ENCODE assay signal across 27 mouse cellular contexts in the genomic region with DNA sequence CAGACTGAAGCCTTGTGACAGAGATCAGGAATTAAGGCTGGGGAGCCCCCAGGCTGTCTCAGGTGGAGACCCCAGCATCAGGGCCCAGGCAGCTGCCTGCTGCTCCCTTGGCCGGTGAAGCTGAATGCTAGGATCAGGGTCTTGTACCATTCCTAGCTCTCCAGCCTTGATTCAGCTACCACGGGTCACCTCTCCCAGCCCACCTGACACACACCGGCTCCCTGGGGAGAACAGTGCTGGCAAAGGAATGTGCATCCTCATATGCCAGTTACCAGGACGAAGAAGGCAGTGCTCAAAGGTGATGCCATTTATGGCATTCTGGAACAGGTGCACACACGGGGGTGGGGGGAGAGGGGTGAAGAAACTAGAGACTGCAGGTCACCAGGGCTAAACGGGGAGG. TPM values are rescaled to one million over a fixed set of nuclear protein-coding genes. Genes with fewer than 3 reads are reported as not detected.
"Had no signal": no experiment of that assay in that cellular context is flagged by ENCODE, and none has a peak within 500 bp of the region (broad histone marks: within the 10 kb centered on the region; RNA-seq: fewer than 3 reads in every experiment).

No protein-coding gene starts in this region.

- H3K27me3 ChIP-seq: liver, embryonic 15.5 days; lung, embryonic 15.5 days had no signal

- H3K36me3 ChIP-seq: limb, embryonic 10.5 days; limb, embryonic 13.5 days; liver, embryonic 12.5 days; liver, embryonic 15.5 days; lung, embryonic 15.5 days; midbrain, embryonic 10.5 days; midbrain, embryonic 13.5 days had no signal

- H3K9me3 ChIP-seq: limb, embryonic 10.5 days; limb, embryonic 13.5 days; liver, embryonic 12.5 days; liver, embryonic 15.5 days; lung, embryonic 15.5 days; megakaryocyte, embryonic 14.5 days; midbrain, embryonic 10.5 days; midbrain, embryonic 13.5 days had no signal

- ATAC-seq: liver, embryonic 12.5 days; midbrain, embryonic 13.5 days had no signal

- DNase-seq: kidney, adult 8-10 months; kidney, postnatal 14 days; layer of hippocampus, adult 9-11 months; layer of hippocampus, postnatal 36 days; liver; lung, postnatal 36 days; thymus, adult 18-20 months; thymus, postnatal 36 days had no signal

- H3K4me1 ChIP-seq: limb, embryonic 13.5 days; liver, embryonic 12.5 days; liver, embryonic 15.5 days; megakaryocyte, embryonic 14.5 days had no signal

- H3K4me2 ChIP-seq: liver, embryonic 12.5 days; liver, embryonic 15.5 days had no signal

- H3K27ac ChIP-seq: limb, embryonic 10.5 days; limb, embryonic 13.5 days; liver, embryonic 12.5 days; liver, embryonic 15.5 days; lung, embryonic 15.5 days; midbrain, embryonic 10.5 days; midbrain, embryonic 13.5 days had no signal

- H3K9ac ChIP-seq: limb, embryonic 13.5 days; liver, embryonic 12.5 days; liver, embryonic 15.5 days; lung, embryonic 15.5 days had no signal

- H3K4me3 ChIP-seq: limb, embryonic 10.5 days; limb, embryonic 13.5 days; liver, embryonic 12.5 days; liver, embryonic 15.5 days; lung, embryonic 15.5 days; megakaryocyte, embryonic 14.5 days; midbrain, embryonic 10.5 days; midbrain, embryonic 13.5 days had no signal

RNA-seq across cellular contexts. Expression of a gene that starts 11.8 kb away (rescaled TPM):
- total RNA-seq: neutrophil, adult 5-6 weeks had no signal

RNA-seq across cellular contexts. Expression of a gene that starts 58.3 kb away (rescaled TPM):
- total RNA-seq: layer of hippocampus, adult 18-20 months; layer of hippocampus, postnatal 36 days; left cerebral cortex, adult 8-10 months; left cerebral cortex, postnatal 25 days; midbrain, postnatal 0 days; neutrophil, adult 5-6 weeks had no signal
- polyA plus RNA-seq: kidney, embryonic 16.5 days; limb, embryonic 10.5 days; limb, embryonic 13.5 days; liver, embryonic 12.5 days; liver, embryonic 15.5 days; lung, embryonic 15.5 days; midbrain, embryonic 10.5 days; midbrain, embryonic 13.5 days; midbrain, postnatal 0 days; neural tube, embryonic 11.5 days; small intestine, adult 2 months; spleen, adult 2 months; stomach, embryonic 16.5 days; urinary bladder, adult 2 months had no signal
